Mouse (Mus musculus): ENCODE measurements around the gene Prpf38b.

DNA sequence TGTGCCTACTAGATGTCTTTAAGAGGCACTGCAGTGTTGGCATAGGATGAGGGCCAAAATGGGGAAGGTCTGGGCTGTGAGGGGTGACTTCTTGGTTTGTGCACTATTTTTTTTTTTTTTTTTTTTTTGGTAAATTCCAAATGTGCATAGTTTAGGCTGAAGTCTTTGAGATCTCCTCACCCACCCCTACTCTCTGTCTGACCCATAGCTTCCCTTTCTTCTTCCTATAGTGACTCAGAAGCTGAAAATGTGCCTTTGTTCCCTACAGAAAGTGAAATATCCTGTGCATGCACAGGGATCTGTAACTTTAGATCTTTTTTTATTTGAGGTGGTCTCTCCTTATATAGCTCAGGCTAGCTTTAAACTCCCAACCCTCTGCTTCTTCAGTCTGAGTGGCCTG, 46.4 kb upstream of the Prpf38b start:
- TF ChIP-seq CTCF (IDR thresholded peaks at IDR 0.05; ENCODE audit: insufficient read depth, low read depth, low read length), result no peak
- no peak for TF ChIP-seq POLR2A (IDR thresholded peaks at IDR 0.05; ENCODE audit: insufficient read depth, low read depth, low read length)

All from olfactory bulb, adult 2 months (tissue).